Mouse (Mus musculus): Measurements from ENCODE around the gene Tmc8.

DNA sequence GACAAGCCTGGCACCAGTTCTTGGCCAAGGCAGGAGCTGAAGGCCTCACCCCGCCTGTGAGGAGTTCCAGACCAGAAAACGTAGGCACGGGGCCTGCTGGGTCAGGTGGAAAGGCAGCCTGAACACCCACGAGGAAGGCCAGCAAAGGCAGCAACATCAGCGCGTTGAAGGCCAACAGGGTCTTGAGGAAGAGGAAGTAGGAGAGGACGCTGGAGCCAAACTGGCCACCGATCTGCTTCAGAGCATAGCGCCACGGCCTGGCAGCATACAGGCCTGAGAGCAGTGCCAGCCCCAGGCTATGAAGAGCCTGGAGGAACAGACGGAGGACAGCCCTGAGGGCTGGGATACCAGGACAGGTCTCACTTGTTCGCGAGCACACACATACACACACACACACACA lies 6.3 kb upstream of the Tmc8 start:
- TF ChIP-seq CTCF (IDR thresholded peaks at IDR 0.05; ENCODE audit: insufficient read depth, low read length) (no peak), POLR2A (IDR thresholded peaks at IDR 0.05; ENCODE audit: borderline replicate concordance, extremely low read depth, low read depth, low read length) (no peak)

All from lung, adult 2 months (tissue).